Mouse (Mus musculus) neutrophil, adult 5-6 weeks (primary cell): ENCODE results near the gene Med27. TPM values are rescaled to one million over a fixed set of nuclear protein-coding genes. Genes with fewer than 3 reads are reported as not detected.

ENCODE experiments used
- ATAC-seq: fragments of 151-379, 151-347 bp; 2 replicates; pipeline ENCODE4 v1.8.0; 2017; ENCODE audit warnings: mild to moderate bottlenecking, moderate TSS enrichment; ENCODE audit not compliant: insufficient number of reproducible peaks, poor library complexity, low FRiP score, severe bottlenecking; ENCODE audit errors: extremely low read depth
- total RNA-seq: library from RNA; stranded (forward); fragments of 200-1000 nt; gene quantifications from 2 replicates; pipeline ENCODE4 v1.2.3, GENCODE M21; 2017

Med27 gene
- total RNA-seq, 1 experiment from 2014 or later, result 11.9 TPM

GRCm38 (mm10) chr2:29422126-29422840, 75.7 kb downstream of the Med27 start:
- no peak for ATAC-seq

DNA sequence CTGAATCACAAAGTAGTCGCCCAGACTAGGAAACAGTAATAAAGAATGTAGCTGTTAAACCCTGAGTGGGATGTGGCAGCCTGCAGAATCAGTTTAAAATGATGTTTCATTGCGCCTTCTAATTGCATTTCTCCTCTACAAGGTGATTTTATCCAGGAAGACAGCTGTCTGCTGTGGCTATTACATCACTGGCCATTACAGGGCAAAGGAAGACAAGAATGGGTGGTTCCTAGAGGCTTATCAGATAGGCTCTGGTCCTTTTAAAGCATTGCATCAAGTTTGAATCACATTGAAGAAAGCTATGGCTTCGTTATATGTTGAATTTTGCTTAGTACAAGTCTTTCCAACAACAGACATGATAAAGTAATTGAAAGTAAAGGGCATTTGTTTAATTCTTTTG, 76.4 kb downstream of the Med27 start:
- ATAC-seq, result no peak

- ATAC-seq, result no peak
Measured at GRCm38 (mm10) chr2:29425386-29425785, 78.8 kb downstream of the Med27 start.

GRCm38 (mm10) chr2:29426684-29427083, 80.1 kb downstream of the Med27 start:
- ATAC-seq, result no peak

- no peak for ATAC-seq
Measured at GRCm38 (mm10) chr2:29432565-29432964, 85.9 kb downstream of the Med27 start.

- no peak for ATAC-seq
Measured at GRCm38 (mm10) chr2:29436376-29436775, 89.8 kb downstream of the Med27 start.

- no peak for ATAC-seq
Measured at GRCm38 (mm10) chr2:29437111-29437510, 90.5 kb downstream of the Med27 start.

- ATAC-seq, result no peak
Measured at GRCm38 (mm10) chr2:29437861-29438529, 91.4 kb downstream of the Med27 start.

DNA sequence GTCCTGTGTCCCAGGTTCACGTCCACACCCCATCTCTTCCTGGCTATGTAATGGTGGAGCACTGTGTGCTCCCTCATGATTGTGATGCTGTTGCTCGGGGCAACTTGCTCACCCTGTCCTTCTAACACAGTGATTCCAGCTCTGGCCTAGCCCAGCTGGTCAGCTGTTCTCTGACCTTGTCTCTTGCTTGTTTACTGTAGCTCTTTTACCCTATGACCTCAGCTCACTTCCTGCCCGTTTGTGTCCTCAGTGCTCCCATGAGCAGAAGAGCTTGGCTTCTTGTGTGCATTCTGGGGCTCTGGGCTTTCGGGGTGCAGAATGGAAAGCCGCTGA, 91.9 kb downstream of the Med27 start:
- no peak for ATAC-seq

- ATAC-seq, result no peak
Measured at GRCm38 (mm10) chr2:29438986-29439385, 92.4 kb downstream of the Med27 start.

DNA sequence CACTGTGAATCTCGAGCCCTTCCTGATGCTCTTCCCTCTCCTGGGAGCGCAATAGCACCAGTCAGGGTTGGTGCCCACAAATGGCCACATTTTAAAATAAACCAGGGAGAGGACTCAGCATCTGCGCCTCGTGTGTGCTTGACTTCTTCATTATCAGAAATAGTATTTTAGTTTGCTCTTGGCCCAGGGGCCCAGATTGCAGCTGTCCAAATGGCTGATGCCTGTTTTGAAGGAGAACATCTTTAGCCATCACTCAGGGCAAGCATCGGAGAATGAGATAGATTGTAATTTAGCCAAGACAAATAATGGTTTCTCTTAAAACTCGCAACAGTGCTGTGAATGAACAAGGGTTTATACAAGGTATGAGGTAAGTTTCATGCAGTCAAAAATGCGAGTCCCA, 92.8 kb downstream of the Med27 start:
- no peak for ATAC-seq

DNA sequence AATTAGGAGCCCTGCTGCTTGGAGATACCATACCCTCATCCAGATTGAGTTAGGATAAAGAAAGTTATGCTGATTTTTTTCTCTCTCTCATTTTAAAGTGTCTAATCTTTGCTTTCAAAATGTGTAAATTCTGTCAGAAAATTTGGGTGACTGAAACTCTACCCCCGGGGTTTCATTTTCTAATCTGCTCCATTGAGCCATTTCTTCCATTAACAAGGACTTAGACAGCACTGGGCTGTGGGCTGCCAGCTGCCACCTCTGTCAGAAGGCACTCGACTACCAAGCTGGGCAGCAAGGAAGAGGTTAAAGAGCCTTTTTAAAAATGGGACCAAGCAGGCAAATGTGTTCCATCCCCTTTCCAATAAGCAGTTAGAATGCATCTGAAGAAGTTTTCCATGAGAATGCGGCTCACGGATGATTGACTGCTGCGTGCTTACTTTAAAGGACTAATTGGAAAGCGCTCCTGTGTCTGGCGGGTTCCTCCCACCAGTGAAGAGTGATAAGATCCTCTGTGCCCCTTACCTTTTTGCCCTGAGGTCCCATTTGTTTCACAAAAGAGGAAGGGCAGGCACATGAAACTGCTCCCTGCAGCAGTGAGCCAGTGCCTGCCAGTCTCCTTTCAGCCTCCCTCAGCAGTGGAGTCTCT, 93.4 kb downstream of the Med27 start:
- no peak for ATAC-seq

DNA sequence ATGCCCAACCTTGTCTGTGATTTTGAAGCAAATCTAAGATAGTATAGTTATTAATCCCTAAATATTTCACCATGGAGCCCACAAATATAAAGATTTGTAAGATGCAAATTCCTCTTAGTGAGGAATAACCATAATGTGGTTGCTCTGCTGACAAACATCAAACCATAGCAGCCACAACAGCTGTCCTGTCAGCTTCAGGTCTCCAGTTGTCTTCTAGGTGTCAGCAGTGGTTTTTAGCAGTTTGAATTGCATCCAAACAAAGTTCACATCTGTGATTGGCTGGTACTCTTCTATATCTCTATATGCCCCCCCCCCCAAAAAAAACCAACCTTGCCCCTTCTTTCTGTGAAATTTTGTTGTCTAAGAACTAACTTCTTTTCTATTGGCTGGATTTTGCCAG, 95.7 kb downstream of the Med27 start:
- ATAC-seq, result no peak

- ATAC-seq, result no peak
Measured at GRCm38 (mm10) chr2:29443626-29444217, 97.1 kb downstream of the Med27 start.

- no peak for ATAC-seq
Measured at GRCm38 (mm10) chr2:29448476-29449002, 101.9 kb downstream of the Med27 start.

- no peak for ATAC-seq
Measured at GRCm38 (mm10) chr2:29451368-29451999, 104.9 kb downstream of the Med27 start.

- ATAC-seq, result no peak
Measured at GRCm38 (mm10) chr2:29453376-29453775, 106.8 kb downstream of the Med27 start.

DNA sequence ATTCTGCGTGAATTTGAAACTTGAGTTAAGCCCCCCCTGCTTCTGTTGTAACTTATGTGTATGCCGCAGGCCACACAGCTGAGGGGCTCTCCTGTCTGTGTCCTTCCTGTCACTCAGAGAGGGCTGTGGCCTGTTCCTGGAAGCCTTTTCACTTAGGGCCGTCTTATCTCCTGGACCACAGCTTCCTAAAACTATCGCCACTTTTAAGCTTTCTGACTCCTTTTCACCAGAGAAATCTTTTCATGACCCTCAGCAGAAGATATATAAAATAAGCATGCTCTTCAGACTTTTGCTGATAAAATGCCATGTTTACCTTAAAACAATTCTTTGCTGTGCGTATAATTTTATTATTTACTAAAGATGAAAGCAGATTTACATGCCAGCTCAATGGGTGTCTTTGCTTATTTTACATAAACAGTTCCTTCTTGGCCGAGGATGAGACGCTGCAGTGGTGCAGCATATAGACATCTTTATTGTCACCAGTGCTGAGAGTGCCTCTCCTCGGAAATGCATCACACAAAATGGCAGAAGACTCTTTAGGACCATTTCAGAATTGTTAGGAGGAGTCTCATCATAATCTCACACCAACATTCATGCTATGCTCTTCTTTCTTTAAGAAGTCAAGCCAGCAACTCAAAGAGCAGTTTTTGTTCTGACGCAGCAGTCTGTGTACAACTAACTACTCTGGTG, 110.2 kb downstream of the Med27 start:
- ATAC-seq, result no peak

GRCm38 (mm10) chr2:29457677-29458076, 111.1 kb downstream of the Med27 start:
- no peak for ATAC-seq
